Mouse (Mus musculus) cerebellum, adult 2 months (tissue): ENCODE data around the gene Smpd3. TPM values are rescaled to one million over a fixed set of nuclear protein-coding genes. Genes with fewer than 3 reads are reported as not detected.

ENCODE experiments used
- DNase-seq, 2 experiments: peaks; one replicate each; pipeline ENCODE4 v3.0.0; 2021
- H3K27ac ChIP-seq: fragments of 200-500 bp; 2 replicates; pipeline ENCODE4 v1.5.1; 2012; ENCODE audit warnings: low read length, control low read depth, inconsistent platforms; ENCODE audit not compliant: insufficient read depth
- H3K27me3 ChIP-seq: fragments of 200-500 bp; 2 replicates; pipeline ENCODE4 v1.6.1; 2012; ENCODE audit warnings: inconsistent platforms, mild to moderate bottlenecking, low read length, moderate library complexity; ENCODE audit not compliant: control insufficient read depth, insufficient read depth
- H3K4me1 ChIP-seq: fragments of 200-500 bp; 2 replicates; pipeline ENCODE4 v1.6.1; 2011; ENCODE audit warnings: low read length; ENCODE audit not compliant: control insufficient read depth, insufficient read depth
- H3K4me3 ChIP-seq: fragments of 200-500 bp; replicated peaks from 2 replicates; pipeline ENCODE3; 2011; ENCODE audit warnings: mild to moderate bottlenecking, low read depth, low read length, control low read depth; ENCODE audit not compliant: insufficient read depth
- CTCF ChIP-seq: fragments of 200-500 bp; IDR thresholded peaks from 2 replicates; pipeline ENCODE4 v1.5.1; 2011; ENCODE audit warnings: low read depth, mild to moderate bottlenecking, control low read depth, low read length, moderate library complexity, borderline replicate concordance; ENCODE audit not compliant: insufficient read depth
- POLR2A ChIP-seq: fragments of 200-500 bp; IDR thresholded peaks from 2 replicates; pipeline ENCODE4 v1.6.1; 2011; ENCODE audit warnings: low read length, control low read depth, borderline replicate concordance; ENCODE audit not compliant: insufficient read depth
- WGBS: fragments of 180-500 bp; shearing (Covaris S2); methylation state at CpG from one replicate; pipeline ENCODE4 v1.1.7; 2018; 5-methylcytosine and 5-hydroxymethylcytosine counted together
- polyA plus RNA-seq: library from polyadenylated mRNA; depleted of rRNA; stranded (reverse); fragments of >200 nt; gene quantifications from 2 replicates; pipeline ENCODE4 v1.2.3, GENCODE M21; 2012; rRNA removed

Gene Smpd3
- 8.7 and 9.2 TPM in 2 replicates for polyA plus RNA-seq

GRCm38 (mm10) chr8:106337852-106338521 lies at the start of gene Smpd3:
Gene Smpd3, minus strand, starts transcription at chr8:106337988.
- WGBS: under 1% methylated on average over 45 of the region's 45 CpGs
- Histone ChIP-seq H3K4me3 (peak within 1 kb of the TSS; percentile 86), H3K27me3 (no peaks in the 10 kb centered on the region), H3K27ac (peak within 1 kb of the TSS; percentile 37; the same call in 1 of the 2 replicates), H3K4me1 (peaks cover 6% of the 10 kb centered on the region; the same call in 1 of the 2 replicates)
- DNase-seq: peak; percentile 99 to 100
- TF ChIP-seq POLR2A: peak; percentile 81; the same call in 1 of the 2 replicates
- no peak for TF ChIP-seq CTCF

GRCm38 (mm10) chr8:106381026-106381425 lies 43.2 kb upstream of the Smpd3 start:
- no peak overlapping the region for H3K4me3 ChIP-seq
- no peak overlapping the region for H3K27ac ChIP-seq
- H3K4me1 ChIP-seq: peaks cover 15% of the 10 kb centered on the region
- H3K27me3 ChIP-seq: no peaks in the 10 kb centered on the region
- 93% methylated on average over 6 of the region's 6 CpGs for WGBS
- DNase-seq: no peak
- no peak for TF ChIP-seq CTCF
- TF ChIP-seq POLR2A: no peak

- H3K4me1 ChIP-seq: peaks cover 15% of the 10 kb centered on the region
- DNase-seq: no peak
- WGBS: 93% methylated on average over 5 of the region's 5 CpGs
- no peaks in the 10 kb centered on the region for H3K27me3 ChIP-seq
- H3K27ac ChIP-seq: no peak overlapping the region
- H3K4me3 ChIP-seq: no peak overlapping the region
- TF ChIP-seq CTCF (no peak), POLR2A (no peak)
Observed at GRCm38 (mm10) chr8:106379357-106379756, 41.6 kb upstream of the Smpd3 start.

GRCm38 (mm10) chr8:106378501-106379048 lies 40.8 kb upstream of the Smpd3 start:
- no peaks in the 10 kb centered on the region for H3K27me3 ChIP-seq
- H3K4me1 ChIP-seq: peaks cover 15% of the 10 kb centered on the region
- 42% methylated on average over 6 of the region's 7 CpGs for WGBS
- TF ChIP-seq CTCF: no peak
- TF ChIP-seq POLR2A: no peak
- H3K4me3 ChIP-seq: no peak overlapping the region
- DNase-seq: peak in 1 of 2 experiments; percentile 36
- no peak overlapping the region for H3K27ac ChIP-seq

- DNase-seq: peak; percentile 54 to 66
- H3K27ac ChIP-seq: no peak overlapping the region
- no peak overlapping the region for H3K4me3 ChIP-seq
- TF ChIP-seq CTCF: no peak
- no peak for TF ChIP-seq POLR2A
- 9% methylated on average over 9 of the region's 9 CpGs for WGBS
- H3K27me3 ChIP-seq: no peaks in the 10 kb centered on the region
- peaks cover 15% of the 10 kb centered on the region for H3K4me1 ChIP-seq
Observed at GRCm38 (mm10) chr8:106376862-106377261, 39.1 kb upstream of the Smpd3 start.

GRCm38 (mm10) chr8:106375957-106376356 lies 38.2 kb upstream of the Smpd3 start:
- Histone ChIP-seq H3K27ac (no peak overlapping the region), H3K27me3 (no peaks in the 10 kb centered on the region), H3K4me3 (no peak overlapping the region), H3K4me1 (peaks cover 15% of the 10 kb centered on the region)
- TF ChIP-seq POLR2A (no peak), CTCF (no peak)
- DNase-seq: no peak
- 78% methylated on average over 7 of the region's 7 CpGs for WGBS

GRCm38 (mm10) chr8:106369069-106369468 lies 31.3 kb upstream of the Smpd3 start:
- H3K4me1 ChIP-seq: no peaks in the 10 kb centered on the region
- WGBS: 85% methylated on average over 7 of the region's 7 CpGs

GRCm38 (mm10) chr8:106368501-106368900 lies 30.7 kb upstream of the Smpd3 start:
- DNase-seq: no peak
- Histone ChIP-seq H3K27me3 (no peaks in the 10 kb centered on the region), H3K27ac (no peak overlapping the region), H3K4me1 (no peaks in the 10 kb centered on the region), H3K4me3 (no peak overlapping the region)
- WGBS: 66% methylated on average over 3 of the region's 3 CpGs
- TF ChIP-seq CTCF: no peak
- no peak for TF ChIP-seq POLR2A

More at GRCm38 (mm10) chr8:106369069-106369468, 31.3 kb upstream of the Smpd3 start:
- Histone ChIP-seq H3K4me3 (no peak overlapping the region), H3K27me3 (no peaks in the 10 kb centered on the region), H3K27ac (no peak overlapping the region)
- TF ChIP-seq POLR2A: no peak
- no peak for TF ChIP-seq CTCF
- DNase-seq: no peak
